Mouse (Mus musculus) bone marrow, adult 2 months (tissue): ENCODE results near the gene Gm1673. TPM values are rescaled to one million over a fixed set of nuclear protein-coding genes. Genes with fewer than 3 reads are reported as not detected.

ENCODE experiments used
- H3K27ac ChIP-seq: fragments of 200-500 bp; 2 replicates; pipeline ENCODE4 v1.5.1; 2012; ENCODE audit warnings: low read depth, mild to moderate bottlenecking, control low read depth, inconsistent platforms, low read length; ENCODE audit not compliant: control insufficient read depth, poor library complexity, insufficient read depth
- H3K4me1 ChIP-seq: fragments of 200-500 bp; 2 replicates; pipeline ENCODE4 v1.6.1; 2011; ENCODE audit warnings: low read length; ENCODE audit not compliant: control insufficient read depth, insufficient read depth
- H3K4me3 ChIP-seq: fragments of 200-500 bp; replicated peaks from 2 replicates; pipeline ENCODE3; 2011; ENCODE audit warnings: mild to moderate bottlenecking, low read depth, low read length, control low read depth; ENCODE audit not compliant: control insufficient read depth
- CTCF ChIP-seq: fragments of 200-500 bp; IDR thresholded peaks from 2 replicates; pipeline ENCODE4 v1.5.1; 2011; ENCODE audit warnings: low read length, control low read depth; ENCODE audit not compliant: control insufficient read depth, insufficient read depth
- POLR2A ChIP-seq: fragments of 200-500 bp; IDR thresholded peaks from 2 replicates; pipeline ENCODE4 v1.6.1; 2011; ENCODE audit warnings: low read depth, mild to moderate bottlenecking, control low read depth, low read length, borderline replicate concordance; ENCODE audit not compliant: control insufficient read depth
- WGBS: fragments of 180-500 bp; shearing (Covaris S2); methylation state at CpG from one replicate; pipeline ENCODE4 v1.1.7; 2018; 5-methylcytosine and 5-hydroxymethylcytosine counted together
- polyA plus RNA-seq: library from polyadenylated mRNA; stranded (reverse); fragments of >200 nt; gene quantifications from 2 replicates; pipeline ENCODE4 v1.2.4, GENCODE M21; 2011; ENCODE audit warnings: low replicate concordance; ENCODE audit not compliant: missing spikeins, insufficient read depth, insufficient read length

Gene Gm1673
- polyA plus RNA-seq, 1 experiment, result not detected

GRCm38 (mm10) chr5:33948314-33948713, 34.9 kb upstream of the Gm1673 start:
- Histone ChIP-seq H3K4me1 (no peaks in the 10 kb centered on the region), H3K27ac (no peak overlapping the region), H3K4me3 (no peak overlapping the region)
- no peak for TF ChIP-seq CTCF
- TF ChIP-seq POLR2A, result no peak
- 89% methylated on average over 4 of the region's 4 CpGs for WGBS

- 82% methylated on average over 17 of the region's 17 CpGs for WGBS
- H3K4me1 ChIP-seq, result no peaks in the 10 kb centered on the region; the same call in 1 of the 2 replicates
- TF ChIP-seq POLR2A, result no peak
- TF ChIP-seq CTCF, result no peak
- H3K27ac ChIP-seq, result no peak overlapping the region
- no peak overlapping the region for H3K4me3 ChIP-seq
Observed at GRCm38 (mm10) chr5:33953471-33954185, 29.6 kb upstream of the Gm1673 start.

- WGBS, result 47% methylated on average over 10 of the region's 10 CpGs
- no peak for TF ChIP-seq POLR2A
- peak; percentile 95 for TF ChIP-seq CTCF
- Histone ChIP-seq H3K27ac (no peak overlapping the region), H3K4me1 (no peaks in the 10 kb centered on the region; the same call in 1 of the 2 replicates), H3K4me3 (no peak overlapping the region)
Observed at GRCm38 (mm10) chr5:33954354-33954753, 28.9 kb upstream of the Gm1673 start.

- WGBS, result 94% methylated on average over 4 of the region's 4 CpGs
- Histone ChIP-seq H3K4me1 (no peaks in the 10 kb centered on the region; the same call in 1 of the 2 replicates), H3K27ac (no peak overlapping the region), H3K4me3 (no peak overlapping the region)
- TF ChIP-seq POLR2A (no peak), CTCF (no peak)
Observed at GRCm38 (mm10) chr5:33955868-33956267, 27.4 kb upstream of the Gm1673 start.

- no peak overlapping the region for H3K4me3 ChIP-seq
- TF ChIP-seq CTCF (no peak), POLR2A (no peak)
- H3K27ac ChIP-seq, result no peak overlapping the region
- WGBS, result 80% methylated on average over 4 of the region's 4 CpGs
- H3K4me1 ChIP-seq, result no peaks in the 10 kb centered on the region; the same call in 1 of the 2 replicates
Observed at GRCm38 (mm10) chr5:33959382-33959781, 23.9 kb upstream of the Gm1673 start.

- TF ChIP-seq POLR2A, result no peak
- TF ChIP-seq CTCF, result no peak
- H3K4me1 ChIP-seq, result no peaks in the 10 kb centered on the region
- WGBS, result 60% methylated on average over 2 of the region's 2 CpGs
- no peak overlapping the region for H3K27ac ChIP-seq
- no peak overlapping the region for H3K4me3 ChIP-seq
Observed at GRCm38 (mm10) chr5:33974736-33975135, 8.5 kb upstream of the Gm1673 start.

- 32% methylated on average over 3 of the region's 3 CpGs for WGBS
- H3K4me1 ChIP-seq, result no peaks in the 10 kb centered on the region
- no peak overlapping the region for H3K4me3 ChIP-seq
- TF ChIP-seq POLR2A, result no peak
- TF ChIP-seq CTCF, result no peak
- no peak overlapping the region for H3K27ac ChIP-seq
Observed at GRCm38 (mm10) chr5:33976267-33976666, 7.0 kb upstream of the Gm1673 start.

GRCm38 (mm10) chr5:33982731-33983259, 438 bp upstream of the Gm1673 start:
- H3K4me1 ChIP-seq, result no peaks in the 10 kb centered on the region; the same call in 1 of the 2 replicates
- WGBS, result 13% methylated on average over 26 of the region's 26 CpGs
- TF ChIP-seq CTCF (no peak), POLR2A (no peak)
- no peak overlapping the region for H3K27ac ChIP-seq
- peak overlapping the region; percentile 61 for H3K4me3 ChIP-seq
